Mouse (Mus musculus) hematopoietic stem cell, adult 5-6 weeks (primary cell): ENCODE results near the gene Dzip1l. TPM values are rescaled to one million over a fixed set of nuclear protein-coding genes. Genes with fewer than 3 reads are reported as not detected.

ENCODE experiments used
- ATAC-seq, 2 experiments: fragments of 125-278 bp in 1 of 2; replicated peaks in 1 of 2; 2 replicates each; pipeline ENCODE4 v1.8.0; 2016 to 2017; ENCODE audit warnings: inconsistent platforms in 2 of 2, mild to moderate bottlenecking in 2 of 2, moderate number of reproducible peaks in 2 of 2, low read depth in 1 of 2, moderate TSS enrichment in 1 of 2; ENCODE audit not compliant: low FRiP score in 2 of 2, poor library complexity in 2 of 2, severe bottlenecking in 2 of 2, insufficient read depth in 1 of 2, low TSS enrichment in 1 of 2
- total RNA-seq: library from RNA; stranded (forward); fragments of 172-1452, 232-1000 nt; gene quantifications from 2 replicates; pipeline ENCODE4 v1.2.3, GENCODE M21; 2017

Dzip1l gene
- total RNA-seq, 1 experiment from 2014 or later: not detected

DNA sequence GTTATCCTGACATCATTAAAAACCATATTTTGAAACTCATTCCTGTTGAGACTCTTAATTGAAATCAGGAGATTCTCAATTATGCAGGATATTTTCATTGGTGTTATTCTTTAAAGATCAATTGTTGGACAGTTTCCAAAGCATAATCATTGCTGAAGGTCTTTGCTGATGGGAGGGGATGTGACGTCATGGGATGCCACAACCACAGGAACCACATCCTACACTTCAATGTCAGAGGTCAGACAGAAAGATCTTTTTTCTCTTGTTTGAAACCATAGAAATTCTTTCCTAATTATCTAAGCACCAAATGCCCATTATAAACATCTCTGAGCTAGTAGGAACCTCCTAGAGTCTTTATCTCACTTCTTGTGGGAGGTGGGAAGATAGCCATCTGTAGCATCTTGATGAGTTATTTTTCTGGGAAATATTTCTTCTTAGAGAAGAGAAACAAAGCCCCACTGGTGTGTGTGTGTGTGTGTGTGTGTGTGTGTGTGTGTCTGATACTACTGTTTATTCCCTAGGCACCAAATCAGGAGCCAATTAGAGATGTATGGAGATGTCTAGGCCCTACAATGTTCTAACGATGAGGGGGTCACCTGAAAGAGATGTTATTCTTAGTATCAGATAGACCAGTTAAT lies 70.6 kb downstream of the Dzip1l start:
- no peak for ATAC-seq

DNA sequence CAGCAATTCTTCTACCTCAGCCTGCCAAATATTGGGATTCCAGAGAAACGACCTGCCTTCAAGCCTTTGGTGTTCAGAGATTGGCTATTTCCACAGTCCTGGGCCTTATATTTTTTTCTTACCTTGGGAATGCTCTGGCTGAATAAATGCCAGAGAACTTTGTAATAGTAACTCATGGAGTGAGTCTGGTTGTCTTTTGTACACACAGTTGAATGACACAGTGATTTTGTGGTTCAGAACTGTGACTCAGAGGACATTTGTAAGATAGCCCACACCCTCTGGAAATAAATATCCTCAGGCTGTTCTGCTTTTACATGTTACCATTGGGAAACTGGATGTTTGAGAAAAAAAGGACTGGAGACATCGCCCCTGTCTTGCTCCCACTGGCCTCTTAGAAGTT lies 71.9 kb downstream of the Dzip1l start:
- ATAC-seq: no peak

DNA sequence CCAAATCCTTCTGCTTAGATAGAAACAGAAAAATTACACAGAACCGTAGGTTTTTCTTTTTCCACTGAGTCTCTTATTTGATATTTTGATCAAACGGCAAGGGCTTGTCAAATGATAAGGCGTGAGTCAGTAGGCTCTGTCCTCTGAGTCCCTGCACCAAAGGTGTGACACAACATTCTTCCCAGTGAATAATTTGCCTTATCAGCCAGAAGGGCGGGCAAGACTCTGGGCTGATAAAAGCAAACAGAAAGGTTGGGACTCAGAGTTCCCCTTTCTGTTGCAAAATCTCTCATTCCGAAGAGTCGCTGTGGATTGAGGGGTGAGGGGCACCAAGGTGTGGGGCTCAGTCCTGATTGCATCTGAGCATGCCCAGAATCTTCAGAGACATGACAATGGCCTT lies 72.9 kb downstream of the Dzip1l start:
- no peak for ATAC-seq

DNA sequence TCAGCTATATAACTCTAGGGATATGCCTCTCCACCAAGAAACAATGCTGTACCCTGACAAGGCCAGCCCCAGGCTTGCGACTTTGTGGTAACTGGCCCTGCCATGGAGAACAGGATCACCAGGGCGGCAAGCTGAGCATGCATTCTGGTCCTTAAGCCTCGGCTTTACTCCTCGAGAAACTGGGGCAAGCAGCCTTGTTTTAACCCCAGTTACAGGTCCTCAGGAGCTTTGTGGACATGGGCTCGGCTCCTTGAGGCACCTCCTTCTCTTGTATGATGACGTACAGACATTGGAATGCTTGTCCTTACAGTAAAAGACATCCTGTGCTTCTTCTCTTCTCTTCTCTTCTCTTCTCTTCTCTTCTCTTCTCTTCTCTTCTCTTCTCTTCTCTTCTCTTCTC lies 74.4 kb downstream of the Dzip1l start:
- no peak for ATAC-seq

DNA sequence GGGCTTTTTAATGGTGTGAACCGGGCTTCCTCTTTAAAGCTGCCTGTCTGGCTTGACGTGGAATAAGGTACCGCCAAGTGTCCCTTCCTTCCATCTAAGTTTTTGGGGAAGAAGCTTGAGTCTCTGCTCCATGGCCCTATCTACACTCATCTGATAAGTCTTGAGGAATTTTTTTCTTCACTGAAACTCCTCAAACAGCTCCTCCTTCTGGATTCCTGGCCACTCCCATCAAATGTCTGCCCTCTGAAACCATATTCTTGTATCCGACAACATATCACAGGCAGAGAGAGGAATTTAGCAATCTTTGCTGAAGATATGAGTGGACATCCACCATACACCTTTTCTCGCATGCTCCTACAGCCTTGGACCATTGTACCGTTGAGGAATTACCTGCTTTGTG lies 77.0 kb downstream of the Dzip1l start:
- no peak for ATAC-seq

DNA sequence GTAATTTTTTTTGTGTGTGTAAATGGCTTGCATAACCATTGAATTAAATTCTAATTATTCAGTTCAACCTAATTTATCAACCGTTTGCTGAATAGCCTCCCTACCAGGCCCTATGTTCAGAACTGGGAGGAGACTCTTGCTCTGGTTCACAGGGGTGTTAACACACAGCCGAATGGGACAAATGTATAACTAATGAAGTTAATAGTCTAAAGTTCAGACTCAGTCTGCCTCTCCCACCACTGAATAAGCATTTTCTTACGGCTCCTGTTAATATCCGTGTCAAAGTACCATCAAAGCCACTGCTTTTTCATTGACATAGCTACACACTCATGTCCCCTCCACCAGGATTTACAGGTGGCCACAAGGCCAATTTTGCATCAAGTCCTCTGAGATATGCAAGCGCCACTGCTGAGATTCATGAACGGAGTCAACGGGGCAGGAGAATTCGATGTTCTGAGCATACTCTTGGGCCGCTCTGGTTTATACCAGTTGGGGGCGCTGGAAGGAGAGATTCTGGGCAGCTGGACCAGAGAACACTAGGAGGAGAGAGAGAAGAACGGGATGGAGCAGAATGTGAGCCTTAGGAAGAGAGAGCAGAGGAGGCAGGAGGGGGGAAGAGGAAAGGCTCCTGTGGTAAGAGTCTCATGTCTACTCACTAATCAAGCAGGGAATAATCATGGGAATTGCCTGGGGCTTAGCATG lies 78.3 kb downstream of the Dzip1l start:
- no peak for ATAC-seq

DNA sequence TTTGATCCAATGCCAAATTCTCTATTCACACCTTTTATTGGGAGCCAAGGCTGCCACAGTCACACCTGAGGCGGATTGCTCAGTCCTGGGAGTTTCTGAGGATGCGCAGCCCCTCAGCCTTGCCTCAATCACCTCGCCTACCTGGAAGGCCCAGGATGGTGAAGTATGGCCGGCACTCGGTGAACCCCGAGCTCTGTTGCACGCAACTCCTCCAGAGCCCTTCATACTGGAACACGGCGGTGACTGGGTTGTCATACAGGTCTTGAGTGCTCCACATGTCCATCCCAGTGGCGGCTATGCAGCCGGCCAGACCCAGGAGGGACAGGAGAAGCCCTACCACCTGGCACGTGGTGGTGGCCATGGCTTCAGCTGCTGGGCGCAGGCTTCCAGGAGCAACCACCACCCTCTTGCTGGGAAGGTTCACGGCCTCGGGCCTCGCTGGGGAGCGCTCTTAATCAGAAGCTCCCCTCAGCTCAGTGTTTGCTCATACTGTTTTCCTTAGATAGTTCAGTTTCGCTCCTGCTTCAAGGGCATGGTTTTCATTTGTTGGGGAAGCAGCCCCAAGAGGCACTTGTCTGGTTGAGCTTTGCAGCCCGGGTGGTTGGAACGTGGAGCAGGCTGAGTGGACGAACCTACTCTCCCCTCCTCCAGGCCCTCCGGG lies 80.4 kb downstream of the Dzip1l start:
- ATAC-seq: no peak

DNA sequence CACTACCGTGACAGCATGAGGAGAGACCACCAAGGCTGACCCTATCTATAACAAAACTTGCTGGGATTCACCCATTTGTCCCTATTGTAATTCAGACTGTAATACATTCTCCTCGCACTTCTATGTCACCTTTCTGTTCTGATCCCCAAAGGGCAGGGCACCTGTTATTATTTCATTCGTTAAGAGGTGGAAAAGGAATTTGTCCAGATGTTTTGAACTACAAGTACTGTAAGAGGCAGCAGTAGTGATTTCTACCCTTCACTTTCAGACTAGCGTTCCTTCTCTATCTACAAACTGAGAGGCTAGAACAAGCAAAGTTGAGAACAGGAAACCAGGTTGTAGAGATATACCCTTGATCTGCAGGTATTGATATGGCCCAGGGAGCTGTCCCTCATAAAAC lies 81.0 kb downstream of the Dzip1l start:
- no peak for ATAC-seq

DNA sequence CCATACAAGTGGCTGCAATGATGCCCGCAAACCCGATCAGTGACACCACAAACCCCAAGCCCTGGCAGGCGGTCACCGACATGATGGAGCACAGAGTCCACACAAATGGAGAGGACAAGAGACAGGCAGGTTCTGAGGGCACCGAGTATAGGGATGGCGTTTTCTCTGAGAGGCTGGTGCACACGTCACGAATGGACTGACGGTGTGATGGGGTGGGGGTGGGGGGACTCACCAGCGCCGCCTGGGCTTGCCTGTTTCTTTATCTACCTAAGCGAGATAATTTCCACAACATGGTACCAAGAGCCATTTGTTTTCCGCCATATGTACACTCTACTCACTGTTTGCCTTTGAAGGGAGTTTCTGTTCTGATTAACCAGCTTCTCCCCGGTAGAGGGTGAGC lies 87.8 kb downstream of the Dzip1l start, which contains the start of gene Cldn18:
Gene Cldn18, minus strand, starts transcription at position 134 of the 400 bp plus-strand sequence.
- ATAC-seq: no peak

Other genes with a start within 250 kb of the Dzip1l start
- 4.9 and 5.5 TPM in 2 replicates for gene Mras, start 192.1 kb upstream of the Dzip1l start, total RNA-seq
- not detected in 2 replicates for gene Nme9, start 178.0 kb upstream of the Dzip1l start, total RNA-seq
- gene Armc8, start 60.6 kb upstream of the Dzip1l start, total RNA-seq: 34.0 and 43.3 TPM in 2 replicates
- gene Dbr1, start 53.7 kb upstream of the Dzip1l start, total RNA-seq: 58.3 and 65.2 TPM in 2 replicates
- not detected in 2 replicates for gene A4gnt, start 17.0 kb upstream of the Dzip1l start, total RNA-seq
- not detected in 2 replicates for gene Cldn18, start 87.8 kb downstream of the Dzip1l start, total RNA-seq
- gene Sox14, start 246.7 kb downstream of the Dzip1l start, total RNA-seq: not detected in 2 replicates